Mouse (Mus musculus): ENCODE data around the gene Gm3336. TPM values are rescaled to one million over a fixed set of nuclear protein-coding genes. Genes with fewer than 3 reads are reported as not detected.

The Gm3336 gene
- total RNA-seq, 2 experiments from 2014 or later, result not detected

GRCm38 (mm10) chr8:70695318-70696018 is 22.9 kb upstream of the Gm3336 start:
- DNase-seq, result peak; percentile 54

- DNase-seq, result peak; percentile 72
Measured at GRCm38 (mm10) chr8:70696019-70696885, 22.1 kb upstream of the Gm3336 start.

GRCm38 (mm10) chr8:70696946-70697345 is 21.4 kb upstream of the Gm3336 start:
- DNase-seq, result no peak

GRCm38 (mm10) chr8:70697366-70698250 is 20.7 kb upstream of the Gm3336 start:
- DNase-seq, result no peak

- peak; percentile 99 for DNase-seq
Measured at GRCm38 (mm10) chr8:70698310-70699109, 19.8 kb upstream of the Gm3336 start, which contains the start of gene Jund. Gene Jund (plus strand): TSS chr8:70698949.

GRCm38 (mm10) chr8:70699116-70699833 is 19.1 kb upstream of the Gm3336 start:
- DNase-seq, result peak; percentile 70

GRCm38 (mm10) chr8:70699834-70700554 is 18.3 kb upstream of the Gm3336 start:
- DNase-seq, result peak; percentile 84

GRCm38 (mm10) chr8:70700555-70700922 is 17.8 kb upstream of the Gm3336 start:
- peak; percentile 87 for DNase-seq

GRCm38 (mm10) chr8:70701048-70701981 is 17.0 kb upstream of the Gm3336 start:
- no peak for DNase-seq

GRCm38 (mm10) chr8:70701982-70702841 is 16.1 kb upstream of the Gm3336 start:
- DNase-seq, result no peak

GRCm38 (mm10) chr8:70702842-70703182 is 15.5 kb upstream of the Gm3336 start:
- peak; percentile 80 for DNase-seq

- no peak for DNase-seq
Measured at GRCm38 (mm10) chr8:70703287-70703686, 15.1 kb upstream of the Gm3336 start, which contains the start of gene Iqcn. Gene Iqcn (plus strand): TSS chr8:70703457.

- DNase-seq, result no peak
Measured at GRCm38 (mm10) chr8:70708281-70708680, 10.1 kb upstream of the Gm3336 start.

- DNase-seq, result no peak
Measured at GRCm38 (mm10) chr8:70709794-70710193, 8.5 kb upstream of the Gm3336 start.

GRCm38 (mm10) chr8:70710296-70710695 is 8.0 kb upstream of the Gm3336 start:
- DNase-seq, result peak; percentile 72

- DNase-seq, result no peak
Measured at GRCm38 (mm10) chr8:70711041-70711440, 7.3 kb upstream of the Gm3336 start.

- DNase-seq, result no peak
Measured at GRCm38 (mm10) chr8:70713991-70714390, 4.4 kb upstream of the Gm3336 start.

- peak; percentile 2 for DNase-seq
Measured at GRCm38 (mm10) chr8:70715086-70715485, 3.3 kb upstream of the Gm3336 start.
